Mouse (Mus musculus) T-helper 1 cell (primary cell): ENCODE results near the gene Tfcp2.

Experiments
- in situ Hi-C: fragments of 300-600 bp; cut with MboI, MseI; formaldehyde crosslinking; loops from one replicate; pipeline ENCODE4 v1.15.1; 2025; ENCODE audit warnings: high pct_unique_total_duplicates

The Tfcp2 gene

DNA sequence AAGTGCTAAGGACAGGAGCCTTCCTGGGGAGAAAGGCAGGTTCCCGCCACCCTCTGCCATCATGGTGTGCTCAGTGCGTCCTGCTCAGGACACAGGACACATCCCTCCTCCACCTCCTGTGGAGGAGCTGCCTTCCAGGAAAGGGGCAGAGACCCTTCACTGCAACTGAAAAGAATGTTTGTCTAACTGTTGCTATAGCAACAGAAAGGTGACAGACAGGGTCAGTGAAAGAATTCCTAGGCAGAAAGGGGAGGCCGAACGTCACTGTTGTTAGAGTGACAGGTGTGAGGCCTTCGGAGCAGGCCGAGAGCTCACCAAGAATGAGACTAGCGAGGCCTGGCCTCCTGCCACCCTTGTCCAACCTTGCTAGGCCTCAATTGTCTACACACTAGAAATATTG is 65.4 kb downstream of the Tfcp2 start:
- in situ Hi-C loops: no loop called here

DNA sequence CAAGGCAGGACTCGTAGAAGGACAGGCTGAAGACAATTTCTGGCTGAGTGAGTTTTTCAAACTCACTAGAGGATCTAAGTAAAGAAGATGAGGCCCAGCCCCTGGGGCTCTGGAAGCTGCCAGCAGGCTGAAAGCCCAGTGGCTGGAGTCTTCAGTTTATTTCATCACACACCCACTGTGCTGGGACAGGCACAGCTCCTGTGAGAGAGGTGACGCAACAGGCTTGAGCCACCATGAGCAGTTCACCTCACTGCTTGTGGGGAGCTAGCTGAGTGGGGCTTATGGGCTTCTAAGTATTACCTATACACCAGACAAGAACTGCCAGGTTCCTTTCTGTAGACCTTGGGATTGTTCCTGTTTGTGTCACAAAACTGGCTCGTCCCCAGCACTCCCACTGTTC is 66.2 kb downstream of the Tfcp2 start:
- in situ Hi-C loops: no loop called here

DNA sequence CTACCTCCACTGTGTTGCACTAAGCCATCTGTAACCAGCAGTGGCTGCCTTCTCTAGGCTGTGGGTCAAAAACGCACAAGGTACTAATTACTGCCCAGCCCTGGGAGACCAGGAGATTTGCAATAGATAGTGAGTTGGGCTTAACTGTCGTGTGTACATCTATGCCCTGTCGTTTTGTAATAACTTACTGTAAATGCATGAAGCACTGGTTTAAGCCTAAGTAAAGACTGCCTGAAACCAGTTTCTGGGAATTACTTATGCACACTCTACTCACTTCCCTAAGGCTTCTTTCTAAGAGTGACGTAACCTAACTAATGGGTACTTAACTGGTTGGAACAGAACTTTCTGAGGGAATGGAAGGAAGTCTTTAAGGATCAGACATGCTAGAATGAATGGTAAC is 72.9 kb downstream of the Tfcp2 start:
- in situ Hi-C loops: no loop called here

DNA sequence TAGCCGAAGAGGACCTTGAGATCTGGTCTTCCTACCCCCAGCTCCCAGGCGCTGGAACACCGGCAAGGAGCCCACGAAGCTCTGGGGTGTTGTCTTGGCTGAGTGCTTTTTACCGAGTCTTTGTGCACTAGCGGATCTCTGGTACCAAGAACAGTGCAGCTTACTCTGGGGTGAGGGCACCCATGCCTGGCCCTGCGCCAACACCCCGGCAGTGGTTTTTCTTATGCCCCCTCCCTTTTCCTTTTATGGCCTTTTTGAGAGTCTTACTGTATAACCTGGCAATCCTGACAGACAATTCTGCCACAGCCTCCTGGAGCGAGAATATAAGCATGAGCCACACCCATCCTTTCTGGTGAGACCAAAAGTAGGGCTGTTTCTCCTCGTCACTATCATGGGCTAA is 73.5 kb downstream of the Tfcp2 start:
- in situ Hi-C loops: no loop called here

DNA sequence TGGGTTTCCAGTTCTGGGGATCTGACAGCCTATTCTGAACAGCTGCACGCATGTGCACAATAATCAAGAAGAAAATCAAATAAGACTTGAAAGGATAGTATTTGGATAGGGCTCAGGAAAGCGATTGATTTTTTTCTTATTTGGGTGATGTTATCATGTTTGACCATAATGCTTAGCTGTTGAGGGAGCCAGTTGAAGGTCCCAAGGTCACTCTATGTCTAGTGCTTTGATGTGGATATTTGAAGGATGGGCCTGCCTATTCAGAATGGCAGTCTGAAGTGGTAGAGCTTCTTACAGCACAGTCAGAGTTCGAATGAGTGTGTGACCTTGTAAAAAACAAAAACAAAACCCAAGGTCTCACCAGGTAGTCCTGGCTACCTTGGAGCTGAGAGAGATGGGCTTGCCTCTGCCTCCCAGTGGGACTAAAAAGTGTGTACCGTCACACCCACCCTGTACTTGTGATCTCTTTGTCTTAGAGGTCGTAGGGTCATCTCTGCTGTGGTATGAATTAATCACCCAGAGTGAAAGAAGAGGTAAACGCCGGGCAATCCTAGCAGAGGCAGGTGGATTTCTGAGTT is 77.8 kb downstream of the Tfcp2 start:
- in situ Hi-C loops: no loop called here

DNA sequence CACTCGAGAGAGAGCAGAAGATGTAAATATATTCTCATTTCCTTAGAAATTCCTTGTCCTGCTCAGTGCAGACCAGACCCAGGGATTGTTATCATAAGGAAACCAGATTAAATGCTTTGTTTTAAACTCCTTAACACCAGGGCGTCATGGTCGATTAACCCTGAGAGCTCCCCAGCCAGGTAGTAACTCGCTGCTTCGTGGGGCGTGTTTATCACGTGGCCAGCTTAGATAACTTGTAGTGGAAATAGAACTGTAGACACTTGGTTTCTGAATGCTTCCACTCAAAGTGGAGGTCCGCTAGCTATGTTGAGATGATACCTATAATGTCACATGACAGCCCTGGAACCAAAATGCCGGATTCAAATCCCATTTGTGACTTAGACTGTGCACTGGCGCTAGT is 81.8 kb downstream of the Tfcp2 start:
- in situ Hi-C loops: no loop called here

DNA sequence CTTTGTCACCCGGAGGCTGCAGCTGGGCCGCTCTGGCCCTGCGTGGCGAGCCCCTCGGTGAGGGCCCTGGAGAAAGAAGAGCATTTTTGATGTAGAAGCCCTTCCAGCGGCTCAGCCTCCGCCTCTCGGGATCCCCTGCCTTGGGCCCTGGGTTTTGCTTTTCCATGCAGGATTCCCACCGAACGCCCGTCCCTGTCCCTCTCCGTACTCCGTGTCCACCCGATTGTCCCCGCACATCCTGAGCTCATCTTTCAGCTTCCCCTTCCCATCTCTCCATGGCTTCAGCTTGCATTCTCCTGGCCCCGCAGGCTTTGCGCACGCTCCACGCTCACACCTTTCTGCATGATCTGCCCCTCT is 82.6 kb downstream of the Tfcp2 start:
- in situ Hi-C loops: no loop called here

DNA sequence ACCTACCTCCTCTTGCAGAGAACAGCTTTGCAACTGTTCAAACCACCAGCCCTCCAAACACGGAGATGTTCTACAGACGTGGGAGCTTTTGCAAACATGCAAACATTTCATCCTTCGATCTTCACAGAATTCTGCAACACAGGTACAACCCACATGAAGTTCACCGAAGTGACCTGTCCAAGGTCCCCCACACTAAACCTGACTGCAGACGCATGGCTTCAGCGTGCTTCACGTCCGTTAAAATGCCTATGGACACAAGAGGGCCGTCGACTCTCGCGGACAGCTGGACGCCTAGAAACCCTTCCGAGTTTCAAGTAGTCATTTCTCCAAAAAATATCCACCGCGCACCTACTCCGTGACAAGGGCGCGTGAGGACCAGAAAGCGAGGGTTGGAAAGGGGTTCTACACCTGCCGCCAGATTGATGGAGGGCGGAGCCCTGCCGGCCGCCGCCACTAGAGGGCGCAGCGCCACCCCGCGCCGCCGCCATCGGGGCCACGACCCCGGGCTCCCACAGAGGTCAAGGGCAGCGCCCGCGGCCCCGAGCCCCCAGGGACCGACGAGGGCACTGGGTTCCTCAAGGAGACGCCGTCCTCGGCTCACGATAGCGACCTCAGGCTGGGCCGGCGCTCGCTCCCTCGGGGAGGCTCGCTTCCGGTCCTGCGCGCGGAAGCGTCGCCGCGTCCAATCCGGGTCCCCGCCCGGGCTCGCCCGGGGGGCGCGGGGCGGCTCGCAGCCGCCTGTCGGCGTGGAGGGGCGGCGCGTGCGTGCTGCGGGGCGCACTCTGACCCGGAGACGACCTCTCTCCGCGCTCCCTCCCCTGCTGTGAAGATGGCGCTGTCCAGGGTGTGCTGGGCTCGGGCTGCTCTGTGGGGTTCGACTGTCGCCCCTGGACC is 83.3 kb downstream of the Tfcp2 start, which contains the start of gene Letmd1:
TSS of gene Letmd1 (plus strand) at position 729 of the 894 bp plus-strand sequence.
- in situ Hi-C loops: no loop called here

DNA sequence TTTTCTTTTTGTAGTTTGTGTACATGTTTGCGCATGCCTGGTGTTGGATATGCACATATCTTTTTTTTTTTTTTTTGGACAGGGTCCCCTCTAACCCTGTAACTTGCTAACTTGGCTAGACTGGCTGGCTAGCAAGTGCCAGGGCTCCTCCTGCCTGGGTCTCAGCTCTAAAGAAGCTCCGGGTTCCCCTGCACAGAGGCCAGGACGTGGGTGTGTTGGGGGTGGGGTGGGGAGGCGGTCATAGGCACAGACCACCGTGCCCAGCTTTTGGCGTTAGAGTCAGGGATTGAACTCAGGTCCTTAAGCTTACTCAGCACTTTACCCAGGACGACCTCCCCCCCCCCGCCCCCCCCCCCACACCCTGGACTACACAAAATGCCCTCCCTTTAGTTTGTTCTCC is 84.1 kb downstream of the Tfcp2 start:
- in situ Hi-C loops: no loop called here

DNA sequence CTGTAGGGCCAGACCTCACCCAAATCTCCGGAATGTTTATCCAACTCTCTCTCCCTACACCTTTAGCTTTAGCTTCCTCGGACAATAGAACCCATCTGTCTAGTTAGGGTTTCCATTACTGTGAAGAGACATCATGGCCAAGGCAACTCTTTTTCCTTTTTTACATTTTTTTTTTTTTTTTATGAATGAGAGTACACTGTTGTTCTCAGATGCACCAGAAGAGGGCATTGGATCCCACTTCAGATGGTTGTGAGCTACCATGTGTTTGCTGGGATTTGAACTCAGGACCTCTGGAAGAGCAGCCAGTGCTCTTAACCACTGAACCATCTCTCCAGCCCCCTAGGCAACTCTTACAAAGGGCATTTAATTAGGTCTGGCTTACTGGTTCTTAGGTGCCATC is 86.4 kb downstream of the Tfcp2 start:
- in situ Hi-C loops: no loop called here

DNA sequence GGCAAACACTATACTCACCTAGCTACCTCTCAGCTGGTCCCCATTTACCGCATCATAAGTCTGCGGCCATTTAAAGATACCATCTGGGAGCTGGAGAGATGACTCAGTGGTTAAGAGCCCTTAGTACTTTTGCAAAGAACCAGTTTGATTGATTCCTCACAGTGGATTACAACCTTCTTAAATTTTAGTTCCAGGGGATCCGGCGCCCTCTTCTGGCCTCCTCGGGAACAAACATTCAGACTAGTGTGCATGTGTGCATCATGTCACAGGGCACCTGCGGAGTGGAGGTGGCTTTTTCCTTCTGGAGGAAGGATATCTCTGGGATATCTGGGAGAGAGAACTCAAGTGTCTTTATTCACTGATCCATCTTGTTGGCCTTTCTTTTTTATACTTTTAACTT is 88.1 kb downstream of the Tfcp2 start:
- in situ Hi-C loops: loop anchor here (5.0 kb wide), 2 partner anchors 149 to 219 kb away; no protein-coding TSS in a partner anchor

DNA sequence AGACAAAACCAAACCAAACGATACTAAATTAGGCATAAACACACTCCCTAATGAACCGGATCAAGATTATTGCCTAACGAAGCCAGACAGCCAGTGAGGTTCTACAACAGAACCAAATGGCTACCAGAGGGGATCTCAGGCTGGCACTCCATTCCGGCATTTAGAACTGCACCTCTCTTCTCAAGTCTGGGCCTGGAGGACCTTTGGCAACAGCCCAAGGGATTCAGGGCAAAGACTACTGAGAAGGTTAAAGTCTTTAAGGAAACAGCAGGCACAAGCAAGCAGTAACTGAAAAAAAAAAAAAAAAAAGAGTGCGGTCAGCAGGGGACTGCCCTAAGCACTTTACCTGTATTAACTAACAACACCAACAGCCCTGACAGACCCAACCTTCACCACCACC is 89.7 kb downstream of the Tfcp2 start:
- in situ Hi-C loops: loop anchor here (5.0 kb wide), 2 partner anchors 150 to 220 kb away; no protein-coding TSS in a partner anchor

DNA sequence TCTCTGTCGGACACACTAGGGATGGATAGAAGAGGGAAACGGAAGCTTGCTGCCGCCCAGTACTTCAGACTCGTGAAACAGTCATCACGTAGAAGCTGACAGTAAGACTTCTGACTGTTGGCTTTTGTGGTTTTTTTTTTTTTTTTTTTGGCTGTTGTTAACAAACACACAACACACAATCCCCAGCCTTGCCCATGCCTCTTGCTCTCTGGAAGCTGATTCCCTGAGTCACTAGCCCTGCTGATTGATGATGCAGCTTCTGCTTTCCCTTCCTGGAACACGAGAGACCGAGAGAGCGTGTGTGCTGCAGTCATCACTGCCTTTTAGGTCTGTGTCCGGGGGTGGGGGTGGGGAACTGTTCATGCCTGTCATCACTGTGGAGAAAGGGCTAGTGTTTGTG is 90.2 kb downstream of the Tfcp2 start:
- in situ Hi-C loops: loop anchor here (5.0 kb wide), 2 partner anchors 151 to 221 kb away; no protein-coding TSS in a partner anchor

DNA sequence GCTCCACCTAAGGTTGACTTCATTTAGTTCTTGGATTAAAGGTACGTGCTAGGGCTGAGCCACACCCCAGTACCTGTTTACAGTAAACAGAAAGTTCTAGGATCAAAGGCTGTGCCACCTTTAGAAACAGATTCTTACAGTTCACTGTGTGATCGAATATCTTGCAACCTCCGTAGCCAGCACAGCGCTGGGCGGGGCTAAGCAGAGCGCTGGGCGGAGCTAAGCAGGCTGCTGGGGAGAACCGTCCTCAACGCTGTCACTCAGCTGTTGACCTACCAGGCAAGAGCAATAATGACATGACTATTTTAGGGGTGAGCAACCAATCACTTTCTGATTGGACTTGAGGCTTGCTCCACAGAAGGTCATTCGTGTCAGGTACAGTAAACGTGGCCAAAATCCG is 90.9 kb downstream of the Tfcp2 start:
- in situ Hi-C loops: loop anchor here (5.0 kb wide), 2 partner anchors 151 to 221 kb away; no protein-coding TSS in a partner anchor

DNA sequence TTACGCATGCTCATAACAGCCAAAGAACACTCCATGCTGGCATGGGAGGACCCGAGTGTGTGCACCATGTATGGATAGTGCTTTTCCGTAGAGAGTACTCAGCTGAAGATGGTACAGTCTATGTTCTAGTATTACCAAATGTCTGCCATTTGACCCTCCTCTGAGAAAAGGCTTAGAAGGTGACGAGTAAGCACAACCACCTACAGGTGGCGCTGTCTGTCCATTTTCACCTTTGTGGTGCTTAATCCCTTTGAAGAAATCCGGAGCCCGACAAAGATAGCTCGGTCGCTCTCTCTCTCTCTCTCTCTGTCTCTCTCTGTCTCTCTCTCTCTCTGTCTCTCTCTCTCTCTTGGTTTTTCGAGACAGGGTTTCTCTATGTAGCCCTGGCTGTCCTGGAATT is 93.8 kb downstream of the Tfcp2 start:
- in situ Hi-C loops: loop anchor here (10.0 kb wide), 1 partner anchor 113 kb away; no protein-coding TSS in a partner anchor

DNA sequence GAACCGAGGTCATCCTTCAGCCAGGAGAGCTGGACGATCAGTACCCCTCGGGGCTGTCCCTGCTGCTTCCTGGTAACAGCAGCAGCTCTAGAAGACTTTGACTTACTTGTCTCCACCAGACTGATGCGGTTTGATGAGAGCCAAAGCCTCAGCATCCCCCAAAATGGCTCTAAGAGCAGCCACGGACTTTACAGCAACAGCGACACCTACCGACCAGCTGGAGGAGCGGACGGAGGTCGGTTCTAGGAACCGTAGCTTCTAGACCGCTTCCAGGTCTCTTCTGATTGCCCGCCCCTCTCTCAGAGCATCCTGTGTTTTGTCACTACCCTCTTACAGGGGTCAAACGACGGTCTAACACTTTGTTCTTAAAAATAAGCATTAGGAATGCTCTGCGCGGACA is 94.5 kb downstream of the Tfcp2 start:
- in situ Hi-C loops: loop anchor here (10.0 kb wide), 1 partner anchor 113 kb away; no protein-coding TSS in a partner anchor

DNA sequence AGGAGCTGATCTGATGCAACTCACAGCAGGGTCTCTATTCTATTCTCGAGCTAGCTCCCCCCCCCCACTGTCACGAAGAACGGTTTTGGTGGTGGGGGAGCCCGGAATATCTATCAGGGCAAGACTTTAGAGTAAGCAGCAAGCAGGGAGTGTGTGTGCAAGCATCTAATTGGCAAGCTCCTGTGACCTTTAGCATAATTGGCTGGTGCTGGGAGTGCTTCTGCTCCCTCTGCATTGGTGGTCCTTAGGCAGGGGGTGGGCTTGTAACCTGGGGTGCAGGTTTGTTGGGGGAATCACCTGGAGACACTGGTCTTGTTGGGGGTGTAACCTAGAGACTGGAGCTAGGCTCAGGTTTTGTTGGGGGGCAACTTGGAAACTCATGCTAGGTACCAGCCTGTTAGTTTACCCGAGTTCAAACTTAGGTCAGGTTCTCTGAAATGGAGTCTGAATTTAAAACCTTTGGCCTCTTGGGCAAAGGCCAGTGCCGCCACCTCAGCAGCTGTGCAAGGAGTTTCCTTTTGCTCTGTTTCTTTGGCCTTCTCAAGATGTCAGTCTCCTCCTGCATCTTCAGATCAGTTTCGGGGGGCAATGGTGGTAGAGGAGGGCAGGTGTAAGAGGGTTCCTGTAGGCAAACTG is 95.3 kb downstream of the Tfcp2 start:
- in situ Hi-C loops: loop anchor here (10.0 kb wide), 1 partner anchor 112 kb away; no protein-coding TSS in a partner anchor

DNA sequence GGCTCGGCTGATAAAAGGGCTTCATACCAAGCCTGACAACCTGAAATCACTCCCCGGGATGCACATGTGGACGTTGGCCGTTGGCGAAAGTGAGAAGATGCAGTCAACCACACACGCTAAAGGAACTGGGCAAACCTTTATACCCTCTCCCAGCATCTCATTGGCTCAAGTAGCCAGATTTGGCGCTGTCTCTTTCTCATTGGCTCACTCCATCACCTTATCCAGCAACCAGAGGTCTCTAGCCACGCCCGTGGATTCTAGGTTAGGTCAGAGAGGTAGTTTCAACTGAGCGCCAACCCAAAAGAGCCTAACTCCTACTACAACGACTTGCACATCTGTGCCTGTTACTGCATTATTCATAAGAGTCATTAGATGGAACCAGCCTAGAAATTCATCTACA is 99.3 kb downstream of the Tfcp2 start:
- in situ Hi-C loops: loop anchor here (10.0 kb wide), 1 partner anchor 108 kb away; no protein-coding TSS in a partner anchor

DNA sequence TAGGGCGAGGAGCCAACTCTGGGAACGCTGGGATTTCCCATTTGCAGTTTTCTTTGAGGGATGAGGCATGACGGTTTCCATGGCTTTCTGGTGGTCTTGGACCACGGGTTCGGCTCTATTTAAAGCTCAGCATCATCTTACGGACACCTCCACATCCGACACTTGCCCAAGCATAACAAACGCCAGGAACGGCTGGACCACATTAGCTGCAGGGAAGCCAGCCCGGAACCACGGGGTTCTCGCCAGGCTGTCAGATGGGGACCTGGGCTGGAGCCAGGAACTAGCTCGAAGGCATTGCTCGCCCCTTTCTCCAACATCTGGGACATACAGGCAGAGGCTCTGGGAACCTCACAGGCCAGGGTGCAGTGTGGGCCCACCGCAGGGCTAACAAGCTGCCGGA is 100.6 kb downstream of the Tfcp2 start:
- in situ Hi-C loops: loop anchor here (10.0 kb wide), 1 partner anchor 106 kb away; no protein-coding TSS in a partner anchor

DNA sequence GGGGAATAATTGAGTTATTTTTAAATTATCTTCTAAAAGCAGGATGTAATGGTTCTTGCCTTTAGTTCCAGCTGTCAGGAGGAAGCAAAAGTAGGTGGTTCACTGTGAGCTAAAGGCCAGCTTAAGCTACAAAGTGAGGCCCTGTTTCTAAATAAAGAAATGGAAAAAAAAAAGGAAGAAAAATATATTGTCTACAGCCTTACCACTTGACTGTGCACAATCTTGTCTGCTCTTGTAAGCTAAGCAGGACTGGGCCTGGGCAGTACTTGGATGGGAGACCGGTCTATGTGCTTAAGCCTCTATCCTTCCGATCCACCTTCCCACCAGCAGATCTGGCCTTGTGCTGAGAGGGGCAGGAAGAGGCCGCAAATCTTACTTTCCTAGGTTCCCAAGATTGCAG is 102.3 kb downstream of the Tfcp2 start:
- in situ Hi-C loops: no loop called here

DNA sequence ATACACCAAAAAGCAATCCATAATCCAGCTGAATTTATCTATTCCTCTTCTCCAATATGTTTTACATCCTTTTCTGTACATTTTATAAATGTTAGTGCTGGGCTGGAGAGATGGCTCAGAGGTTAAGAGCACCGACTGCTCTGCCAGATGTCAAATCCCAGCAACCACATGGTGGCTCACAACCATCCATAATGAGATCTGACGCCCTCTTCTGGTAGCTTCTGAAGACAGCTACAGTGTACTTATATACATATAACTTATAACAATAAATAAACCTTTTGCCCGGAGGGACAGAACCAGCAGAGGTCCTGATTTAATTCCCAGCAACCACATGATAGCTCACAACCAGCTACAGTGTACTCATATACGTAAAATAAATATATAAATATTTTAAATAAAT is 103.2 kb downstream of the Tfcp2 start:
- in situ Hi-C loops: no loop called here
